Mouse (Mus musculus) ES-E14 (cell line): Measurements from ENCODE around the gene Fscn3.

Experiments used
- CHD2 ChIP-seq: IDR thresholded peaks from 2 replicates; pipeline ENCODE4 v1.6.1; 2014; ENCODE audit warnings: mild to moderate bottlenecking, low read depth, low read length, inconsistent platforms
- HCFC1 ChIP-seq: IDR thresholded peaks from 2 replicates; pipeline ENCODE4 v1.6.1; 2012; ENCODE audit warnings: low read length, inconsistent platforms, borderline replicate concordance; ENCODE audit not compliant: insufficient read depth
- MAFK ChIP-seq: IDR thresholded peaks from 2 replicates; pipeline ENCODE4 v1.6.1; 2014; ENCODE audit warnings: mild to moderate bottlenecking, low read depth, low read length, inconsistent platforms; ENCODE audit not compliant: insufficient read depth
- ZC3H11A ChIP-seq: IDR thresholded peaks from 2 replicates; pipeline ENCODE4 v1.6.1; 2012; ENCODE audit warnings: low read depth, mild to moderate bottlenecking, inconsistent platforms, low read length, borderline replicate concordance

DNA sequence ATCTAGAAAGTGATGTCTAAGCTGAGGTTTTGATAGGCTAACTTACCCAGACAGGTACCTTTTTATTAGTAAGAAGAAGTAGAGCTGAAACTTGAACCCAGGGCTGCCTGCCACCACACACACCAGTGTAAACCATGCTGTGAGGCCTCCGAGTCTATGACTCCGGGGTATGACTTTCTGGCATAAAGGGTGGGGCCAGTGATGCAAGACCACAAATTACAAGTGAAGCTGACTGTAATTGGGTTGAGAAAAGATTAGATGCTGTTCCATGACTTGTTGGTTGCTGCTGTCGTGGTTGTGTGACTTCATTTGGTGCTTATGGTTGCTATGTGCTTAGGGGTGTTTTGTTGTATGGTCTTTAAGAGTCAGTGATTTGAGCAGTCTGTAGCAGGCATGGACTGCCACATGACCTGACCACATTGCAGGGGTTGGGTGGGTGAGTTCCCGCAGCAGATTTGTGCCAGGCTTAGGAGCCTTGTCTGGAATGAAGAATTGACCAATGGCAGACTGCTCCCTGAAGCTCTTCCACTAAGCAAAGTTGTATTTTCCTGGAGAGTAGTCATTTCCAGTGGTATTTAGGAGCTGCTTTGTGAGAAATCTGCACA lies 55.2 kb downstream of the Fscn3 start:
- TF ChIP-seq MAFK = no peak
- TF ChIP-seq ZC3H11A = no peak
- no peak for TF ChIP-seq CHD2
- TF ChIP-seq HCFC1 = no peak
